Mouse (Mus musculus) CH12.LX (cell line): ENCODE measurements at regions not wholly inside any gene's neighbourhood (a gene's known extent, or its start where the extent isn't known, plus 50 kb on each side); places are given as distances from the start of the nearest gene placed in this dataset.

Experiments used
- DNase-seq: peaks from one replicate; pipeline ENCODE4 v3.0.0-alpha.2; 2013; ENCODE audit errors: extremely low read depth
- H3K27ac ChIP-seq: 2 replicates; pipeline ENCODE4 v1.5.1; 2012; ENCODE audit warnings: low read depth, mild to moderate bottlenecking, control low read depth, moderate library complexity; ENCODE audit not compliant: insufficient read depth
- H3K27me3 ChIP-seq: replicated peaks from 2 replicates; pipeline ENCODE3; 2012; ENCODE audit warnings: inconsistent platforms
- H3K36me3 ChIP-seq, 2 experiments: replicated peaks in 1 of 2; 2 replicates each; pipeline versions ENCODE3 to v1.6.1; 2012; ENCODE audit warnings: inconsistent platforms in 1 of 2, low read length in 1 of 2, mild to moderate bottlenecking in 1 of 2, mixed read lengths in 1 of 2, moderate library complexity in 1 of 2; ENCODE audit not compliant: control insufficient read depth in 1 of 2, insufficient read depth in 1 of 2
- H3K4me1 ChIP-seq, 2 experiments: 2 replicates each; pipeline ENCODE4 v1.6.1; 2012; ENCODE audit warnings: inconsistent platforms in 1 of 2, moderate library complexity in 1 of 2; ENCODE audit not compliant: insufficient read depth in 2 of 2, control insufficient read depth in 1 of 2
- H3K4me2 ChIP-seq: 2 replicates; pipeline ENCODE4 v1.6.1; 2012; ENCODE audit warnings: low read depth, mild to moderate bottlenecking, control low read depth; ENCODE audit not compliant: poor library complexity, insufficient read depth, severe bottlenecking
- H3K4me3 ChIP-seq, 3 experiments: fragments of 150-350 bp in 1 of 3; sonication (generic) in 1 of 3; replicated peaks in 1 of 3; 2 replicates each; pipeline versions ENCODE3 to v1.5.1; 2011 to 2012; ENCODE audit warnings: low read depth in 2 of 3, low read length in 2 of 3, mild to moderate bottlenecking in 2 of 3, moderate library complexity in 2 of 3, control low read depth in 1 of 3, improper control_type of control experiment in 1 of 3, inconsistent platforms in 1 of 3, mixed read lengths in 1 of 3; ENCODE audit not compliant: poor library complexity in 1 of 3
- H3K79me2 ChIP-seq: replicated peaks from 2 replicates; pipeline ENCODE4 v1.6.1; 2012; ENCODE audit warnings: mild to moderate bottlenecking, moderate library complexity; ENCODE audit not compliant: control insufficient read depth, poor library complexity, insufficient read depth, severe bottlenecking; ENCODE audit errors: extremely low read depth
- H3K9ac ChIP-seq: 2 replicates; pipeline ENCODE4 v1.6.1; 2012; ENCODE audit warnings: low read depth, mild to moderate bottlenecking, control low read depth, moderate library complexity; ENCODE audit not compliant: insufficient read depth
- H3K9me3 ChIP-seq: replicated peaks from 2 replicates; pipeline ENCODE3; 2012; ENCODE audit warnings: low read length, inconsistent platforms, mixed read lengths
- BHLHE40 ChIP-seq: IDR thresholded peaks from 2 replicates; pipeline ENCODE4 v1.6.1; 2011; ENCODE audit warnings: mild to moderate bottlenecking, low read depth, low read length, improper control_type of control experiment
- EP300 ChIP-seq: IDR thresholded peaks from 2 replicates; pipeline ENCODE4 v1.6.1; 2011; ENCODE audit warnings: low read length, improper control_type of control experiment
- ETS1 ChIP-seq: conservative IDR thresholded peaks from 2 replicates; pipeline ENCODE4 v1.6.1; 2012; ENCODE audit warnings: low read depth, mild to moderate bottlenecking, inconsistent platforms, low read length, improper control_type of control experiment, moderate library complexity
- GABPA ChIP-seq: IDR thresholded peaks from 2 replicates; pipeline ENCODE4 v1.6.1; 2012; ENCODE audit warnings: low read depth, low read length, improper control_type of control experiment, inconsistent platforms; ENCODE audit not compliant: insufficient replicate concordance
- IRF4 ChIP-seq: IDR thresholded peaks from 2 replicates; pipeline ENCODE4 v1.6.1; 2014; ENCODE audit warnings: low read depth, mild to moderate bottlenecking, inconsistent platforms, low read length, improper control_type of control experiment
- KAT2A ChIP-seq: IDR thresholded peaks from 2 replicates; pipeline ENCODE4 v1.6.1; 2012; ENCODE audit warnings: low read length, improper control_type of control experiment, inconsistent platforms; ENCODE audit not compliant: insufficient replicate concordance
- MAFK ChIP-seq: IDR thresholded peaks from 2 replicates; pipeline ENCODE4 v1.6.1; 2011; ENCODE audit warnings: low read length, improper control_type of control experiment; ENCODE audit not compliant: insufficient replicate concordance
- MAX ChIP-seq: IDR thresholded peaks from 2 replicates; pipeline ENCODE4 v1.6.1; 2011; ENCODE audit warnings: low read length, improper control_type of control experiment
- MEF2A ChIP-seq: IDR thresholded peaks from 2 replicates; pipeline ENCODE4 v1.6.1; 2014; ENCODE audit warnings: low read depth, mild to moderate bottlenecking, inconsistent platforms, low read length, improper control_type of control experiment, borderline replicate concordance
- NELFE ChIP-seq: IDR thresholded peaks from 2 replicates; pipeline ENCODE4 v1.6.1; 2011; ENCODE audit warnings: low read depth, low read length, improper control_type of control experiment
- RAD21 ChIP-seq: IDR thresholded peaks from 2 replicates; pipeline ENCODE4 v1.6.1; 2011; ENCODE audit warnings: low read depth, mild to moderate bottlenecking, low read length, improper control_type of control experiment, moderate library complexity
- TCF12 ChIP-seq: IDR thresholded peaks from 2 replicates; pipeline ENCODE4 v1.6.1; 2014; ENCODE audit warnings: low read depth, mild to moderate bottlenecking, inconsistent platforms, low read length, improper control_type of control experiment
- dilution Hi-C: fragments of 300-500 bp; cut with MboI; formaldehyde crosslinking; loops from 2 replicates; pipeline ENCODE4 v1.14.3; 2020; ENCODE audit warnings: low sequenced_read_pairs; ENCODE audit not compliant: extremely low pct_unique_long_range_greater_than_20kb, extremely low pct_ligation_motif_present
- in situ Hi-C: fragments of 300-500 bp; cut with MboI; formaldehyde crosslinking; loops from 3 replicates; pipeline ENCODE4 v1.14.3; 2019; ENCODE audit warnings: low sequenced_read_pairs, low pct_ligation_motif_present, low pct_unique_long_range_greater_than_20kb, mixed read lengths

DNA sequence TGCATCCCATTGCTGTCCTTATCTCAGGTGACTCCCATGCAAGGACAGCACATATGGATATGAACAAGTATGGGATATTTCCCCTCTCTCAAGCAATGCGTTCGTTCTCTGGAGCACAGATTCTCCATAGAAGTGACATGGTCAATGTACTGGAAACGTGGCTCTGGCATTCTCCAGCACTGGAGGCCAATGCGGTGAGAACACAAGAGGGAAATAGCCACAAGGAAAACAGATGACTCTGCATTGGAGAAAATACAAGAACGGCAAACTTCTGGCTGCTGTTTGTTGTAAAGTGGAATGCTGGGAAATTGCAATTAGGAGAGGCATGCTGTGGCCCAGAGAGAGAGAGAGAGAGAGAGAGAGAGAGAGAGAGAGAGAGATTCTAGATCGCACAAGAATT is 125.6 kb upstream of the Runx1 start:
- dilution Hi-C loops (no loop called here), in situ Hi-C loops (no loop called here)
- Histone ChIP-seq H3K27ac (no peak overlapping the region), H3K4me1 (peaks cover 5 to 10% of the 10 kb centered on the region in 2 experiments), H3K79me2 (no peaks in the 10 kb centered on the region), H3K9me3 (no peaks in the 10 kb centered on the region), H3K4me3 (no peak overlapping the region), H3K27me3 (no peaks in the 10 kb centered on the region), H3K9ac (no peak overlapping the region), H3K4me2 (no peak overlapping the region), H3K36me3 (no peaks in the 10 kb centered on the region)
- TF ChIP-seq TCF12 (no peak), KAT2A (no peak), GABPA (no peak)
- no peak for DNase-seq

DNA sequence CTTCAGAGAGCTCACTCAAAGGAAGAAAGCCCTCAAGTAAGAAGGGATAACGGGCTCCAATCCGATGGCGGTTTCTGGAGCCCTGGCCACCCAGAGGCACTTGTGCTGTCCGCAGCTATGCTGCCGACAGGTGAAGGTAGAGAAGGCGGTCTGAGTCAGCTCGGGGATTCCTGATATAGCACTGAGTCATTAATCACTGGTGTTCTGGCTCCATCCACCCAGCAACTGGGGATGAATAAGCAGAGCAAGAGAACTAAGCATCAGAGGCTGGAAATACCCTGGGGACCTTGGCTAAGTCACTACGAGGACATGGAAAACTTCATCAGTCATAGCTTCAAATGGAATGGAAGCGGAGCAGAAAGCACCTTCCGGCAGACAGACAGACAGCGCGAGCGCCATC is 122.5 kb upstream of the Runx1 start:
- TF ChIP-seq NELFE: no peak
- H3K4me3 ChIP-seq: no peak overlapping the region
- no peak overlapping the region for H3K27ac ChIP-seq
- H3K9me3 ChIP-seq: no peaks in the 10 kb centered on the region
- no peaks in the 10 kb centered on the region for H3K27me3 ChIP-seq
- in situ Hi-C loops (no loop called here), dilution Hi-C loops (no loop called here)
- H3K4me2 ChIP-seq: no peak overlapping the region
- H3K9ac ChIP-seq: no peak overlapping the region
- DNase-seq: no peak
- no peaks in the 10 kb centered on the region for H3K36me3 ChIP-seq
- peaks cover 3 to 11% of the 10 kb centered on the region in 2 experiments; a peak in 2 of 4 replicates for H3K4me1 ChIP-seq
- no peaks in the 10 kb centered on the region for H3K79me2 ChIP-seq

DNA sequence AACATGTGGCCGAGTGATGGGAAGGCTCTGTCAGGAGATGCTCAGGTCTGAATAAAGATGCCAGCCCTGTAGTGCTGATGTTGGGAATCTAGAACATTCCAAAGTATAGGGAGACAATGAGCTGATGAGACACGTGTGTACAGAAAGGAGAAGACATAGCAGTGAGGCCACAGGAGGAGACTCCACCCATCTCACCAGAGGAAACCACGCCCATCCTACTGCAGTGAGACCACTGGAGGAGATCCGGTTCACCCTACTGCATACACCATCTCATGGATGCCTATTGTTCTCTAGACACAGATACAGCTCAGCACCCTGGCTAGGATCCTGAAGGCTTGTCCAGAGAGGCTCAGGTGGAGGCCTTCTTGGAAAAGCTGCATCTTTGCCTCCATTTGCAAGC is 120.6 kb upstream of the Runx1 start:
- Histone ChIP-seq H3K9me3 (no peaks in the 10 kb centered on the region), H3K27me3 (no peaks in the 10 kb centered on the region), H3K9ac (no peak overlapping the region), H3K4me1 (peaks cover 3 to 14% of the 10 kb centered on the region in 2 experiments; a peak in 2 of 4 replicates)
- DNase-seq: peak; percentile 20
- TF ChIP-seq MAX: no peak
- TF ChIP-seq, all 38 proteins: peak for 0
- Histone ChIP-seq H3K4me2 (no peak overlapping the region), H3K79me2 (no peaks in the 10 kb centered on the region), H3K4me3 (no peak overlapping the region), H3K27ac (no peak overlapping the region), H3K36me3 (no peaks in the 10 kb centered on the region)
- in situ Hi-C loops (no loop called here), dilution Hi-C loops (no loop called here)

DNA sequence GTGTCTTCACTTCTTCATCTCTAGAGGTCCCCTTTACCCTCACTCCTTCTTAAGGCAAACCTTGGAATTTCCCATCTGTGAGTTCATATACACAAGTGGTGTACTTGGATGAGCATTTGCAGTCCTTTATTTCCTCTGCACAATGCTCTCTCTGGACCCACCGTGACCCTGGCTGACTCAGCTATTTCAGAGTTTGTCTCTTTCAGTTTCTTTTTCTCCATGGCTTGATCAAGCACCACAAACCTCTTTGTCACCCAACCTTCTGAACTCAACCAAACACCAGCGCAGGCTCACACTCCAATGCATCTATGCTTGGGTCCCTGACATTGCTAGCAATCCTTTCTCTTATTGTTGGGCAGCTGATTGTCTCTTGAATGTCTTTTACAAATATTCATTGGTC is 118.0 kb upstream of the Runx1 start:
- peak overlapping the region; percentile 62; the same call in 1 of the 2 replicates for H3K4me2 ChIP-seq
- H3K9me3 ChIP-seq: no peaks in the 10 kb centered on the region
- dilution Hi-C loops: no loop called here
- no peak overlapping the region for H3K9ac ChIP-seq
- H3K36me3 ChIP-seq: no peaks in the 10 kb centered on the region
- DNase-seq: peak; percentile 34
- peaks cover 3 to 14% of the 10 kb centered on the region in 2 experiments; a peak in 2 of 4 replicates for H3K4me1 ChIP-seq
- in situ Hi-C loops: no loop called here
- H3K27me3 ChIP-seq: no peaks in the 10 kb centered on the region
- H3K4me3 ChIP-seq: no peak overlapping the region
- TF ChIP-seq MEF2A (no peak), ETS1 (peak; percentile 35; the same call in 1 of the 2 replicates), MAFK (peak; percentile 98), EP300 (no peak), RAD21 (no peak), IRF4 (peak; percentile 17; the same call in 1 of the 2 replicates), BHLHE40 (no peak)
- no peaks in the 10 kb centered on the region for H3K79me2 ChIP-seq
- H3K27ac ChIP-seq: no peak overlapping the region
